Mouse (Mus musculus) adrenal gland, adult 8-10 months (tissue): ENCODE measurements around the gene Oas1h. TPM values are rescaled to one million over a fixed set of nuclear protein-coding genes. Genes with fewer than 3 reads are reported as not detected.
"Not testable (repeated sequence)": the region's sequence is repeated elsewhere in the genome, so short reads cannot be mapped to it uniquely, and the experiment has no call there.

Source experiments
- DNase-seq: peaks from one replicate; pipeline ENCODE4 v3.0.0; 2022
- total RNA-seq, 4 experiments: library from RNA; stranded (reverse); gene quantifications; 2 replicates each; pipeline ENCODE4 v1.2.4; 2022

The Oas1h gene
- not detected for total RNA-seq

DNA sequence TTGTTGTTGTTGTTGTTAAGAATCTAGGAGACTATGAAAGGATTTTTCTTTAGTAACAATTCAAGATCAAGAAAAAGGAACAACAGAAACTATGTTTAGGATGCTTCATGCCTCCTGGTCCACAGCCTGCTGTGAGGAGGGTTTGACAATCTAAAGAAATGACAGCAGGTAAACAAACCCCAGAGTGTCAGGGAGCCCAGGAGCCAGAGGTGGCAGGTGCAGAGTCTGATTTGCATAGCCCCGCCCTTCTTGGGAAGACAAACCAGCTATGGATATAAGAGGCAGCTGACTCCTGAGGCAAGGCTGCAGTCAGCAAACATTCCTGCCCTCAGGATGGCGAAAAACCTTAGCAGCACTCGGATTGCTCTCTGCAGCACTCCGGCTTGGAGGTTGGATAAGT lies at the start of gene Oas1h:
TSS of gene Oas1h (plus strand) at position 301 of the 400 bp plus-strand sequence.
- DNase-seq = no peak

DNA sequence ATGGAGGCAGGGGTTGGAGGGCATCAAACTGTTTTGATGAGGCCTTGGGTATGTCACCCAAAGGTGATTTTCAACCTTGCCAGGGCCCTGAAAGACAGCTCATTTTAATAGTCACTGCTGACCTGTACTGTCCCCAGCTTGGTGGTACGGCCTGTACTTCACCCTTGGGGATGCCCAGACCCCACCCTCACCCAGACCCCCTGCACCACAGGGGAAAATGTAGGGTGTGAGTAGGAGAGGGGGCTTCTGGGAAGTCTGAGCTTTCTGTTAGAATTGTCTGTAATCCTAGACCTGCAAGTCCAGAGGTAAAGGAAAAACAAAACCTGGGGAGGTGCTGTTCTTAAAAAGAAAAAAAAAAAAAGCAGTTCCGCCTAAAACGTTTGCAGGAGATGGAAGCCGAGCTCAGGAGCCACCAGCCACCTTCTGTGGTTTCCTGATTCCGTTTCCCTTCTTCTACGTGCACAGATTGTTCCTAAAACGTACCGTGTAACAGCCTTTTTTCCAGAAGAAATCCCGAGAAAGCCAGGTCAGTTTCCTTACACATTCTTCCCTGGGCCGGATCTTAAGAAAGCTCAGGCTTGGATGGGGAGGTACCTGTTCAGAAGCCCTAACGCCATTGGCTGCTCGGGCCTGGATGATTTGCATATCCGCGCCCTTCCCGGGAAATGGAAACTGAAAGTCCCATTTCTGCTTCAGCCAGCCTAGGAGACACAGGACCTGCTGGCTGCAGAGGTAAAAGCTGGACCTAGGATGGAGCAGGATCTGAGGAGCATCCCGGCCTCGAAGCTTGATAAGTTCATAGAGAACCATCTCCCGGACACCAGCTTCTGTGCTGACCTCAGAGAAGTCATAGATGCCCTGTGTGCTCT lies 49.0 kb upstream of the Oas1h start, which contains the start of gene Oas1c:
TSS of gene Oas1c (minus strand) at position 564 of the 869 bp plus-strand sequence.
- DNase-seq = peak; percentile 88

DNA sequence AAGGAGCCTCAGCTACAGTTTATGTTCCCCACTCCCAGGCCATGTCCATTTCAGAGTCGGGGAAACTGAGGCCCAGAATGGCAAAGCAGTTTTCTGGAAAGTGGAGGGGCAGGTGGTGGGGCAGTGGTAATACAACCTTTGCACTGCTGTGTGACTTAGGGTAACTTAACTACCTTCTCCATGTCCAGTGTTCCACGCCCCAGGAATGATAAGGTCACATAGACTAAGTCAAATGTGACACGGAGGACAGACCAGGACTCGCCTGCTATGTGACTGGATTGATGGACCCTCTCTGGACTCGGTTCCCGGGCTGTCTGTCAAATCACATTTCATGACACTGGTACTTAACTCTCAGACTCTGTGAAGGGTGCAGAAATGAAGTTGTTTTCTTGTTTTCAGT lies 48.2 kb upstream of the Oas1h start:
- no peak for DNase-seq

DNA sequence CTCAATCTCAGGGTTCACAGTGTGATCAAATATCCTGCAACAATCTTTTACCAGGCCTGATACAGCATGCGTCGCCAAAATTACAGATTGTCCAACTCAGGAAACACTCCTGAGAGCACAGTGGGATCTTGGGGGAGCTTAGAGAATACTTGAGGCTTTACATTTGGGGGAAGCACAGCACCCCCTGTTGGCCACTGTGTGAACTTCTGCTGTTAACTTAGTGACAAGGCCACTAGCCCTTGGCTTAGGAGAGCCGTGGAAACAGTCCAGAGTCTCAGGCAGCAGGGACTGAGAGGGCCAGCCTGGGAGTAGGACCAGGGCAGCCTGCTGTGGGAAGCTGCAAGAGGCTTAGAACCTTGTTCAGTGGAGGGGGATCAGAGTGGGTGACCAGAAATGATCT lies 45.3 kb upstream of the Oas1h start:
- no peak for DNase-seq

DNA sequence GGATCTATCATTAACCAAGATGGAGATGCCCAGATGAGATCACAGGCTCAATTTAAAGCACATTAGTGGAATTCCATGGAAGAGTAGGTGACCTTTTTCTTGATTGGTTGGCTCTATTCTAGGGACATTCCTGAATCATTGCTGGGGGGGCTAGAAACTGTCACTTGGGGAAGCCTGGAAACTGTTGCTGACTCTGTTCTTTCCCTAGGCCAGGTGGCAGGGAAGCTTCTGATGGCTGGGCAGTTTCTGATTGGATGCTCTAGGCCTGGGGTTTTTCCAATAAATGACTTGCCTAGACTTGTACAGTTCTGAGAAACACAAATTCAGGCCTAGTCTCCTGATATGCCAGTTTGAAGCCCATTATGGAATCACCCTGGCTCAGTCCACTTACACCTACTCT lies 42.2 kb upstream of the Oas1h start:
- no peak for DNase-seq

DNA sequence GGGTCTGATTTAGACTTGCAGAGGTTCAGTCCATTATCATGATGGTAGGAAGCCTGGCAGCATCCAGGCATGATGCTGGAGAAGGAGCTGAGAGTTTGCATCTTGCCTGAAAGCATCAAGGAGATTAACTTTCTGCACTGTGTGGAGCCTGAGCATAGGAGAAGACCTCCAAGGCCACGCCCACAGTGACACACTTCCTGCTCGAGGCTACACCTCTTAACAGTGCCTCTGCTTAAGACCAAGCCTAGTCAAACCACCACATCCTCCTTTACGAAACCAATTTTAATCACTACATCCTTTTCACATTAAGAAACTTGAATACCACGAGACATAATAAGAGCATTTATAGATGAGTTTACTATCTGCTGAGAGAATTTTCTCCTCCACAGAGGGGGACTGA lies 30.2 kb upstream of the Oas1h start:
- DNase-seq = no peak

DNA sequence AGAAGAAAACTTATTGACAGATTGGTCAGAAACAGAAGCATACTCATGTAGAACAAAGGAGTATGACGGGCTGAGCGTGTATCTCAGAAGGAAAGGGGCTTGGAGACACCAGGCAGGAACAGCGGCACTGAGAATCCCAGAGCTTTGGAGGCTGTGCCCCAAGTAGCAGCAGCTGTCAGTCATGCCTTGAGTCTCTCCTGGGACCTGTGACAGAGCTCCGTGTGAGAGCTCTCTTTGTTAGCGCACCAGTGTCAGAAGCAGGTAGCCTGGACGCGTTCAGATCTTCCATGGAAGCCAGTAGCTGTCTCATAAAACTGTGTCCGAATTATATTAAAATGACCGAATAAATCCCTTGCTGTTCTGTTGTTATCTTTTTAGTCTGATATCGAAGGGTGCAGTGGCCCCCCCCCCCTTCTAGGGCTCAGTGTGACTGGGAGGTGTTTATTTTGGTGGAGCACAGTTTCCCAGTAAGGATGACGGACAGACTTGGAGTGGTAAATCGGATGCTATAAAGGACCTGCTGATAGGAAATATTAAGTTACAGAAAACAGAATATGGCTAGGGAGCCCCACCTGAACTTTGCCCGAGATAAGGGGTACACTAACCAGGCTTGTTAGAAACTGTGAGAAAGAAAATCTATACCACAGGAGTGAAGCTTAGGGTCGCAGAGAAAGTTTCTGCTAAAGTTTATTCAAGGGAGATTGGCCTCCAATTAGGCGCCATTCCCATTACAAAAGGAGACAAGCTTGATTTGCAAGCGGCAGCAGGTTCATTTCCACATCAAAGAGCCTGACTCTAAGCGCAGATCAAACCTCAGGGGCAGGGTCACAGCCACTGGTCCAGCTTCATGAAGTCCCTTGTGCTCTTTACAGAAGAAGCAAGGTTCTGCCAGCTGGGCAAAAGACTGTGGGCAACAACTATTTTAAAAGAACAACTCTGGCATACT lies 27.6 kb upstream of the Oas1h start:
- no peak for DNase-seq

DNA sequence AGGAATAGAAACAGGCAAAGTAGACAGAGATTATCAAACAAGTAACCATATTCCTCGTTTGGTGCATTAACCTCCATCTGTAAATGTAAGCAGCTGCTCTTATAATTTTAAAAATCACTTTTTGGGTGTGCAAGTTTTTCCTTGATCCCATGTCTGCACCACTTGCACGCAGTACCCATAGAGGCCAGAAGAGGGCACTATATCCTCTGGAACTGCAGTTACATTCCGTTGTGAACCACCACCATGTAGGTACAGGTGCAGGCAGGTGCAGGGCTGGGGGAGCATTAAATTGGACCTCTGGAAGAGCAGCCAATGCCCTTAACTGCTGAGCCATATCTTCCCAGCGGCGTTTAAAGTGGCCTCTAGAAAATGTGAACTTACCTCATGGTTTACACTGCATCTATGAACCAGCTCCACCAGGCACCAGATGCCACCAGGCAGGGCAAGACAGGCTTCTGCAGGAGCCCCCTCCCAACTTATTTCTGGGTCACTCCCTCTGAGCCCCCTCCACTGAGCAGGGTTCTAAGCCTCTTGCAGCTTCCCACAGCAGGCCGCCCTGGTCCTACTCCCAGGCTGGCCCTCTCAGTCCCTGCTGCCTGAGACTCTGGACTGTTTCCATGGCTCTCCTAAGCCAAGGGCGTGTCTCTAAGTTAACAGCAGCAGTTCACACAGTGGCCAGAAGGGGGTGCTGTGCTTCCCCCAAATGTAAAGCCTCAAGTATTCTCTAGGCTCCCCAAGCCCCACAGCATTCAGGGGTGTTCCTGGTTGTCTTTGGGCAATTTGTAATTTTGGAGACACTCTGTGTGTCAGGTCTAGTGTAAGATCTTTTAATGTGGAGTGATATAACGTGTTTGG lies 24.3 kb upstream of the Oas1h start:
- no peak for DNase-seq

DNA sequence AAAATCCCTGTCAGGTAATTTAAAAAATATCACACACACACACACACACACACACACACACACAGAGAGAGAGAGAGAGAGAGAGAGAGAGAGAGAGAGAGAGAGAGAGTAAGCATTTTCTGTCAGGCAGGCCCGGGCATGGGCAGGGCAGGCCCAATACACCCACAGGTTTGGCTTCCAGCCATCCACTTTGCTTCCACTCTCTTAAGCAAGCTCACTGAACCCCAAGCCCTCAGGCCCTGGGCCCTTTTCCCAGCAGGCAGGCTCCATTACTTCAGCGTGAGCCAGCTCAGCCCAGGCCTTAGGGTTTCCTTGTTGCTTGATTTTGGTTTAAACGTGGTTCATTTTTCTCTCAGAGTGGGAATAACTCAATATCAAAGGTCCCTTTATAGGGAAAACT lies 16.5 kb upstream of the Oas1h start:
- no peak for DNase-seq

DNA sequence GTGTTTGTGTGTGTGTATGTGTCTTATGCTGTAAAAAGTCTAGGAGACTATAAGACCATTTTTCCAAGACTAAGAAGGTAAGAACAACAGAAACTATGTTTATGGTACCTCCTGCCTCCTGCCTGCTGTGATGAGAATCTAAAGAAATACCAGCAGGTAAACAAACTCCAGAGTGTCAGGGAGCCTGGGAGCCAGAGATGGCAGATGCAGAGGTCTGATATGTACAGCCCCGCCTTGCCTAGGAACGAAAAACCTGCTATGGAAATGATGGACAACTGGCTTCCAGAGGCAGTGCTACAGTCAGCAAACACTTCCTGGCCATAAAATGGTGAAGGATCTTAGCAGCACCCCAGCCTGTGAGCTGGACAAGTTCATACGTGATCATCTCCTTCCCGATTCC lies 14.2 kb upstream of the Oas1h start, which contains the start of gene Oas1f:
TSS of gene Oas1f (plus strand) at position 301 of the 400 bp plus-strand sequence.
- DNase-seq = no peak

DNA sequence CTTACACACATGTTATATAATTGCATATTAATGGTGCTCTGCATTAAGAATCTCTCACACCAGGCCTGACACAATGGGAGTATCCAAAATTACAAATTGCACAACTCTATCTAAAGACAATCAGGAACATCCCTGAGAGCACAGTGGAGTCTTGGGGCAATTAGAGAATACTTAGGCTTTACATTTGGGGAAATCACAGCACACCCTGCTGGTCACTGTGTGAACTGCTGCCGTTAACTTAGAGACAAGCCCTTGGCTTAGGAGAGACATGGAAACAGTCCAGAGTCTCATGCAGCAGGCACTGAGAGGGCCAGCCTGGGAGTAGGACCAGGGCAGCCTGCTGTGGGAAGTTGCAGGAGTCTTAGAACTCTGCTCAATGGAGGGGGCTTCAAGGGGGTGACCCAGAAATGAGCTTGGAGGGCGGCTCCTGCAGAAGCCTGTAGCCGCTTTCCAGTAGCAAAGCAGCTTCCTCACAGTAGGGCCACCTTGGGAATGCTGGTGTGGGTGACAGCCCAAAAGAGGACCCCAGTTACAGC lies 11.6 kb upstream of the Oas1h start:
- no peak for DNase-seq

DNA sequence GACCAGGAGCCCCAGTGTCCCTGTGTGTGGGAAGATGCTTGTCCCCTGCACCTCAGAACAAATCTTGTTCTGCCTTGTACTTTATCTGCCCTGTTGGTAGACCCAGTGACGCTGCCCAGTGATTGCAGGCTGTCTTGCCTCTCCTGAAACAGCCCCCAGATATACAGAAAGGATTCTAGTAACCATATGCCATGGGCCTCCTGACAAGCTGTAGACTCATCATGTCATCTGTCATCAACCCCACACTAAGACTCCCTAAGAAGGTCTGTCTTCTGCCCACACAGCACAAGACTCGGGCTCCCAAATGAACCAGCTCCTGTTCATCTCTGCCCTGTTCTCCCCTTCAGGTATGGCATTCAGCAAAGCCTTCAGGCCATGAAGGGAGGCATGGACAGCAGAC lies 2.0 kb upstream of the Oas1h start:
- no peak for DNase-seq

DNA sequence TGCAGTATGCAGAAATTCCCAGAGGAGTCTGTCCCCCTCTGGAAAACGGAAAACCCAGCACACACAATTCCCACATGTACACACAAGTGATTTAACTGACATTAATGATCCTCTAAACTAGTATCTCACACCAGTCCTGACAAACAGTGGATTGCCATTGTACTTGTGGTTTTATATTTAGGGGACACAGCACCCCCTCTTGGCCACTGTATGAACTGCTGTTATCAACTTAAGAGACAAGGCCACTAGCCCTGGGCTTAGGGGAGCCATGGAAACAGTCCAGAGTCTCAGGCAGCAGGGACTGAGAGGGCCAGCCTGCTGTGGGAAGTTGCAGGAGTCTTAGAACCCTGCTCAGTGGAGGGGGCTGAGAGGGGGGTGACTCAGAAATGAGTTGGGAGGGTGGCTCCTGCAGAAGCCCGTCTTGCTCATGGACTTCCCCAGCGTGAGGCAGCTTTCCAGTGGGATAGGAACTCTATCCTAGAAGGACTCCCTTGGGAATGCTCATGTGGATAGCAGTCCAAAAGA lies 4.2 kb downstream of the Oas1h start:
- no peak for DNase-seq

DNA sequence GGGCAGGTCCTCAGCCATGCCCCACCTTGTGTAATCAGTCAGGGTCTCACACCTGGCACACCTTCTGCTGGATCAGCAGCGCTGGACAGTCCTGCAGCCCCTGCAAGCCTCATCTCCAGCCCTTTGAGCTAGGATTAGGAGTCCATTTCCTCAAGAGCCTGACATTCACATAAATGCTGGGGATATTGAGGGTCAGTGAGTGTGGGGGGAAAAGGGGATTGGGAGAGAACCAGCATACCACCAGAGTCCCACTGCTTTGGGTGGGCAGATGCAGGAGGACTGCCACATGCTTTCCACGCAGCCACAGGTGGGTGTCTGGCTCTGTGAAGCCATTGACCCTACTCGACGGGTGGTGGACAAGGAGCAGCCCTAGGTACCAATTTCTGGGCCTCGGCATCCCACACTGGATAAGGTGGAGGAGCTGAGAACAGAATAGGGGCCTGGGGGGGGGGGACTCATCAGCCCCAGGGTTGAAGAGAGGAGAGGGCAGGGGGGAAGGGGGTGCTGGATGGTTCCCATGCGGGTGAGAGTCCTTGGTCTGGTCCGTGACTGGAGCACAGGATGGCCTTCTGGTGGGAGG lies 8.3 kb downstream of the Oas1h start:
- DNase-seq = no peak

DNA sequence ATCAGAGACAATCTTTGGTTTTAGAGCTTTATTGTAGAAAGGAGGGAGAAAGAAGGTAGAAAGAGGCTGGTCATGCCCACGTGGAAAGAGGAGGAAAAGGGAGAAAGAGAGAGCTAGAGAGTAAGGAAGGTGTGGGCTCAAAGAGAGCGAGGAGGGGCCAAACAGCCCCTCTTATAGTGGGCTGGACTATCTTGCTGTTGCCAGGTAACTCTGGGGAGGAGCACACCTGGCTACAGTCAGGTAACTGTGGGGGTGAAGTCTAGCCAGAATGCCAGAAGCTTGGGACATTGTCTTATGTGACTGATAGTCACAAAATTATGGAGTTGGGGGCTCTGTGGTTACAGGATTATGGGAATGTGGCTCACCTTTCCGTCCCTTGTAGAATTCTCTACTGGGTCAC lies 8.9 kb downstream of the Oas1h start:
- no peak for DNase-seq

DNA sequence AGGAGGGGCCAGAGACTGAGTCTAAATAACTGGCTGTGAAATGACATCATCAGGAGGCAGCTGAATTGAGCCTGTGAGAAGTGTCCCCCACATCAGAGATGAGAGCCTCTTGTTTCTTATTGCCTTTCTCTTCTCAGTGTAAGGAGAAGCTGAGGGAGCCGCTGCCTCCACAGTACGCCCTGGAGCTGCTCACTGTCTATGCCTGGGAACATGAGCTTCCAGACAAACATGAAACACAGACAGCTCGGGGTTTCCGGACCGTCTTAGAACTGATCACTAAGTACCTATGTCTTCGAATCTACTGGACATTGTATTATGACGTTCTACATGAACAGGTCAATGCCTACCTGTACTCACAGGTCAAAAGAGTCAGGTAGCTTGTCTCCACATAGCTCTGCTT lies 9.6 kb downstream of the Oas1h start:
- DNase-seq = no peak

DNA sequence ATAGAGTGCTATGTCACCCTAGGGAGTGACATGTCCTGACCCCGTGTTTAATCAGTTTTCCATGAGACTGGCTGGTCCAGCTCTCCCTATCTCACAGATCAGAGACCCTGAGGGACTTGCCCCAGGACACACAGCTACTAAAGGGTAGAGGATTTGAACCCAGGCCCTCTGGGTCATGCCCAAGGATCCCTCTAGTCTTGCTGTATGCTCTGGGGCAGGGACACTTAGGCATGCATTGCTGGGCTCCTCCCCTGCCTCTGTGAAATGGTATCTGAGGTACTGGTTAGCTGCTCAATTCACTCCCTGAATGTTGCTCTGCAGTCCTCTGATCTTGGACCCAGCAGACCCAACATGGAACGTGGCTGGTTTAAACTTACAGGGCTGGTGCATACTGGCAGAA lies 10.2 kb downstream of the Oas1h start:
- no peak for DNase-seq

DNA sequence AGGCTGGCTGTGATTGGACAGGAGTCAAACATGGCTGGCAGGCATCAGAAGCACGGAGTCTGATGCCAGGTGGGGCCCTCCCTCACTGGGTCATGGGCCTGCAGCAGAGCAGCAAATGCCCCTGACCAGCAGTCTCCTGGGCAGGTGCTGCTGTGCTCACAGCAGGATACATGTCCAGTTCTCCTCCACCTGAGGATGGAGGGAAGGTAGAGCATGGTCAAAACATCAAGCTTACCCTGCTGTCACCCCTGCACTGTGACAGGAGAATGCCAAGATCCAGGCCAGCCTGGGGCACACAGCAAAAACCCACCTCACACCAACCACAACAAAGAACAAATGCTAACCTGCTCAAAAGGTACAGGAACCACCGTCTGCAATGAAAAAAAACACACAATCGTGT lies 15.6 kb downstream of the Oas1h start:
- not testable (repeated sequence) for DNase-seq

DNA sequence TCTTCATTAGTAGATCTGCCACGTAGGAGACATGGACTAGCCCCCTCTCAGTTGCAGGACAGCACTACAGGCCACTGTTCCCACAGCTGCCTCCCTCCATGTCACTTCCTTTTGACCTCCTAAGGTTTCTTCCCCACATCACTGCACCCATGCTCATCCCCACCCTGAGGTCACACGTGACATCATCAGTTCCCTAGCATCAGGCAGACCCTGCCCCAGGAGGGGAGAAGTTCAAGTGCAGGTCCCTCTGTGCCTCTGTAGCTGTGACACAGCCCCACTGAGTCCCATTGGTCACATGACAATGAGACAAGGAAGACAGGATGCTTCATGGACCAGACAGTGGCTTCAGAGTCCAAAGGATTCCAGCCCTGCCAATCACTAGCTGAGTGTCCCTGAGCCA lies 16.2 kb downstream of the Oas1h start:
- DNase-seq = not testable (repeated sequence)

DNA sequence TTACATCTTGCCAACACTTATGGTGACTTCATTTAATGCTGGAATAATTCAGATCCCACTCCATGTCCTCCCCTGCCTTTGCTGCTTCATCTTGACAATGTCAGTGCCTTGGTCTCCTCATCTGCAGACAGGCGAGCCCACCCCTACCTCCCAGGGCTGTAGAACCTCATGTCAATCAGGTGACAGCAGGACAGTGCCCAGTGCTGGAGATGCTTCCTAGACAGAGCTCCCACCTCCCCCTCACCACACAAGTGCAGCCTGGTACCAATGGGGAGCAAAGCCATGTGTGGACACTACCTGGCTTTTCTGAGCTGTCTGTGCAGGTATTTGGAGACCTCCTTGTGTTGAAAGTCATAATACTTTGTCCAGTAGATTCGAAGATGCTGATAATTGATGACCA lies 17.6 kb downstream of the Oas1h start:
- DNase-seq = not testable (repeated sequence)

DNA sequence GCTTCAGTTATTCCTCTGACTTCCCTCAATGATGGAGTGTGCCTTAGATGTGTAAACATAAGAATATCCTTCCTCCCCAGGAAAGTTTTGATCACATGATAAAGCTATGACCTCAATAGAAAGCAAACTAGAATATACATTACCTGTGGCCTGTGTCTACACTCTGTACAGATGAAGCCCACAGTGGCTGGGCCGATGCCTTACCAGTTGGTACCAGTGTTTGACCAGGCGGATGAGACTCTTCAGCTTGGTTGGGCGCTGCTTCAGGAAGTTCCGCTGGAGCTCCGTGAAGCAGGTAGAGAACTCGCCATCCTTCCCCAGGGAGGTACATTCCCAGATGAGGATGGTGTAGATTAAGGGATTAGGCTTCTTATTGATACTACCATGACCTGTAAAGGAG lies 20.5 kb downstream of the Oas1h start:
- not testable (repeated sequence) for DNase-seq
